Mouse (Mus musculus) kidney, embryonic 16.5 days (tissue): Measurements from ENCODE around the gene Rufy3. TPM values are rescaled to one million over a fixed set of nuclear protein-coding genes. Genes with fewer than 3 reads are reported as not detected.

Experiments used
- ATAC-seq: fragments of 200-750 bp; cut with Nextera tagmentation; 2 replicates; pipeline ENCODE4 v1.8.0; 2017; ENCODE audit warnings: moderate TSS enrichment; ENCODE audit not compliant: low FRiP score, low TSS enrichment
- H3K27ac ChIP-seq: fragments of 300-500 bp; sonication (generic); 2 replicates; pipeline ENCODE4 v1.5.1; 2014; ENCODE audit warnings: low read length
- H3K27me3 ChIP-seq: fragments of 300-500 bp; sonication (generic); 2 replicates; pipeline ENCODE4 v1.6.1; 2014; ENCODE audit warnings: low read length, control low read depth, mixed read lengths; ENCODE audit not compliant: insufficient read depth
- H3K36me3 ChIP-seq: fragments of 300-500 bp; sonication (generic); 2 replicates; pipeline ENCODE4 v1.6.1; 2014; ENCODE audit warnings: low read length, control low read depth, mixed read lengths; ENCODE audit not compliant: insufficient read depth
- H3K4me1 ChIP-seq: fragments of 300-500 bp; sonication (generic); 2 replicates; pipeline ENCODE4 v1.6.1; 2014; ENCODE audit warnings: low read length, control low read depth, mixed read lengths; ENCODE audit not compliant: insufficient read depth
- H3K4me2 ChIP-seq: fragments of 300-500 bp; sonication (generic); replicated peaks from 2 replicates; pipeline ENCODE4 v1.6.1; 2014; ENCODE audit warnings: low read depth, low read length
- H3K4me3 ChIP-seq: fragments of 300-500 bp; sonication (generic); 2 replicates; pipeline ENCODE4 v1.5.1; 2014; ENCODE audit warnings: mild to moderate bottlenecking, low read length
- H3K9ac ChIP-seq: fragments of 300-500 bp; sonication (generic); replicated peaks from 2 replicates; pipeline ENCODE4 v1.6.1; 2014; ENCODE audit warnings: low read length
- H3K9me3 ChIP-seq: fragments of 300-500 bp; sonication (generic); 2 replicates; pipeline ENCODE4 v1.6.1; 2016; ENCODE audit warnings: low read length, control low read depth
- WGBS: fragments of 180-500 bp; shearing (Covaris S2); extraction: QIAGEN DNeasy Blood & Tissue Kit; methylation state at CpG from one replicate; pipeline ENCODE4 v1.1.7; 2014; 5-methylcytosine and 5-hydroxymethylcytosine counted together
- polyA plus RNA-seq: library from polyadenylated mRNA; unstranded; fragments of >200 nt; fragmentation: Nextera tagmentation; extraction: Ambion mirVana; gene quantifications from 2 replicates; pipeline ENCODE4 v1.2.1, GENCODE M21; 2015

The Rufy3 gene
- polyA plus RNA-seq, 1 experiment from 2014 or later, result 15.3 TPM

DNA sequence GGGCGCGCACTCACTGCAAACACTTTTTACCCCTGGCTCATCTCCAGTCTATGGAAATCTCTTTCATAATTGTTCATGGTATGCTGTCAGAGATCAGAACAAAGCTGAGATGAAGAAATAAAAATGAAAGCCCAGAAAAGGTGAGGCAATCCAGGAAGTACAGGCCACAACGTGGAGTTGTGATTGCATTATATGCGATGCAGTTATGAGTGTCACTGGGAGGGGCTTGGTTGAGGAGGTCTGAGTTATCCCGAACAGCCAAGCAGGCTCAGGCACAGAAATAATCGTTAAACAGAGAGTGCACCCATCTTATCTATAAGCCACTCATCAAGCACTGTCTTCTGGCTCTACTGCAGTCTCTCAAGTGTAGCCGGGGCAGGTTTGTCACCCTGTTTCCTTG lies 114.1 kb downstream of the Rufy3 start:
- no peak overlapping the region for H3K4me2 ChIP-seq
- ATAC-seq, result no peak
- peaks cover 4% of the 10 kb centered on the region; the same call in 1 of the 2 replicates for H3K27me3 ChIP-seq
- no peak overlapping the region for H3K4me3 ChIP-seq
- no peaks in the 10 kb centered on the region for H3K36me3 ChIP-seq
- peaks cover 7% of the 10 kb centered on the region for H3K4me1 ChIP-seq
- H3K9ac ChIP-seq, result no peak overlapping the region
- H3K27ac ChIP-seq, result no peak overlapping the region
- 45% methylated on average over 7 of the region's 7 CpGs for WGBS
- H3K9me3 ChIP-seq, result no peaks in the 10 kb centered on the region

- H3K4me2 ChIP-seq, result no peak overlapping the region
Measured at GRCm38 (mm10) chr5:88679341-88679740, 114.5 kb downstream of the Rufy3 start.

GRCm38 (mm10) chr5:88680567-88680966 lies 115.7 kb downstream of the Rufy3 start:
- no peak for ATAC-seq
- Histone ChIP-seq H3K4me2 (no peak overlapping the region), H3K9me3 (no peaks in the 10 kb centered on the region), H3K36me3 (no peaks in the 10 kb centered on the region), H3K27ac (no peak overlapping the region), H3K27me3 (peaks cover 12% of the 10 kb centered on the region), H3K4me3 (no peak overlapping the region), H3K9ac (no peak overlapping the region), H3K4me1 (no peaks in the 10 kb centered on the region)
- 78% methylated on average over 6 of the region's 6 CpGs for WGBS

More at GRCm38 (mm10) chr5:88679341-88679740, 114.5 kb downstream of the Rufy3 start:
- Histone ChIP-seq H3K27me3 (peaks cover 4% of the 10 kb centered on the region; the same call in 1 of the 2 replicates), H3K9ac (no peak overlapping the region), H3K27ac (no peak overlapping the region), H3K4me3 (no peak overlapping the region), H3K9me3 (no peaks in the 10 kb centered on the region), H3K36me3 (no peaks in the 10 kb centered on the region), H3K4me1 (peaks cover 4% of the 10 kb centered on the region)
- WGBS, result 11% methylated on average over 6 of the region's 6 CpGs
- ATAC-seq, result no peak

DNA sequence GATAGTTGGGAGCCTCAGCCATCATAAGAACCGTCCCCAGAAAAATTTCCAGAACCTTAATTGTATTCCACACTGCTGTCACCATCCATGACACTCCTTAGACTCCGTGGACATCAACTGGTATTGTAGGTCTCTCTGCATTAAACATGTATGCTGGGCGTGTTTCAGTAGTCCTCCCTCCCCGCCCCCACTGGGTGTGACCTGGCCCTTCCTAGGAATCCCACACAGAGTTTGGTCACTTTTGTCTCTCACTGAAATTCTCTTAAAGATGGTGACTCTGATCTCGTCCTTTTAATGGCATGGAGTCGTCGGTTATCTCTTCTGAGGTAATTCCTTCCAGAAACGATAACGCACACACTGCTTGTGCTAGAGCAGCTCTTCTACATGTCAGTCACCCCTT lies 118.9 kb downstream of the Rufy3 start:
- Histone ChIP-seq H3K9ac (no peak overlapping the region), H3K9me3 (no peaks in the 10 kb centered on the region), H3K4me2 (no peak overlapping the region), H3K27ac (no peak overlapping the region), H3K4me3 (no peak overlapping the region), H3K4me1 (no peaks in the 10 kb centered on the region), H3K27me3 (peaks cover 20% of the 10 kb centered on the region), H3K36me3 (no peaks in the 10 kb centered on the region)
- no peak for ATAC-seq
- WGBS, result 59% methylated on average over 9 of the region's 9 CpGs

DNA sequence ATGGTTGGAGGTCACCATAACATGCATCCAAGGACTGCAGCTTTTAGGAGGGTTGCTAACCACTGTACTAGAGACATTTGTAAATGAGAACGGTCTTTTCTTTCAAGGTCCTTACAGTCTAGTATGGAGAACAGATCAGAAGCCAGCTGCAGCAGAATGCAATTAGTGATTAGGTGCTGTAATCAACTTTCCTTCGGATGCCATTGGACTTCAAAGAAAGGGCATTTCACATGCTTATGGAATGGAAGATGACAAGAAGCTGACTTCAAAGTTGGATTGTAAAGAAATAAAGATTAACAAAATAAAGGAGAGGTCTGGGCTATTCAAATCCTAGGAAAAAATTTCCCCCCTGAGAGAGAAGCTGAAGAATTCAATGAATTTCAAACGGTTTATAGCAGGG lies 119.4 kb downstream of the Rufy3 start:
- Histone ChIP-seq H3K36me3 (no peaks in the 10 kb centered on the region), H3K9ac (no peak overlapping the region), H3K4me3 (no peak overlapping the region), H3K4me1 (no peaks in the 10 kb centered on the region), H3K27me3 (peaks cover 20% of the 10 kb centered on the region), H3K27ac (no peak overlapping the region), H3K9me3 (no peaks in the 10 kb centered on the region), H3K4me2 (no peak overlapping the region)
- ATAC-seq, result no peak
- 4% methylated on average over 3 of the region's 3 CpGs for WGBS

- Histone ChIP-seq H3K27ac (no peak overlapping the region), H3K4me2 (no peak overlapping the region), H3K9ac (no peak overlapping the region), H3K4me1 (no peaks in the 10 kb centered on the region), H3K9me3 (no peaks in the 10 kb centered on the region), H3K36me3 (no peaks in the 10 kb centered on the region), H3K4me3 (no peak overlapping the region), H3K27me3 (peaks cover 20% of the 10 kb centered on the region)
- WGBS, result 10% methylated on average over 6 of the region's 6 CpGs
- ATAC-seq, result no peak
Measured at GRCm38 (mm10) chr5:88685306-88685705, 120.5 kb downstream of the Rufy3 start.

DNA sequence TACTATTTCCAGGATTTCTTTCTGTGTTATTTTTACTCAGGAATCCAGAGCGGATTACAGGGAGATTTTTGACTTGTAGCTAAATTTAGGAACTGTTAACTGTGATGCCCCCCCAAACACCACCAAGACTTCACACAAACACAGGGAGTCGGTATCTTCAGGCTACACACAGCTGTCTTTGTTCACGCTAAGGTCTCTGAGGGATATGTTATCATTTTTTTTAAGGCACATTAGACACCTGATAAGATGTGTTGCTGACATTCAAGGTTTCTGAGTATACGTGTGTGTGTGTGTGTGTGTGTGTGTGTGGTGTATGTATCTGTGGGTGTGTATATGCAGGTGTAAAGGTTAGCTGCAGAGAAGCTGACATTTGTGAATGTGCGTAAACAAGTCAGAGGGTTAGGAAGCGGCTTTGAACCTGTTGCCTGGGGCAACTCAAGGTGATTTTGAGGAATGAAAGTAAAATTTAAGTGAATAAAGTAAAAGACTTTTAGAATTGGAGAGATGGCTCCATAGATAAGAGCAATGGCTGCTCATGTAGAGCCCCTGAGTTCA lies 121.0 kb downstream of the Rufy3 start:
- H3K27ac ChIP-seq, result no peak overlapping the region
- H3K36me3 ChIP-seq, result no peaks in the 10 kb centered on the region
- no peaks in the 10 kb centered on the region for H3K4me1 ChIP-seq
- 63% methylated on average over 6 of the region's 6 CpGs for WGBS
- H3K4me3 ChIP-seq, result no peak overlapping the region
- ATAC-seq, result no peak
- no peak overlapping the region for H3K9ac ChIP-seq
- no peaks in the 10 kb centered on the region for H3K9me3 ChIP-seq
- H3K4me2 ChIP-seq, result no peak overlapping the region
- H3K27me3 ChIP-seq, result peaks cover 20% of the 10 kb centered on the region

- 78% methylated on average over 8 of the region's 8 CpGs for WGBS
- Histone ChIP-seq H3K4me2 (no peak overlapping the region), H3K9me3 (no peaks in the 10 kb centered on the region), H3K27ac (no peak overlapping the region), H3K36me3 (no peaks in the 10 kb centered on the region), H3K27me3 (peaks cover 20% of the 10 kb centered on the region), H3K4me3 (no peak overlapping the region), H3K4me1 (no peaks in the 10 kb centered on the region), H3K9ac (no peak overlapping the region)
- ATAC-seq, result no peak
Measured at GRCm38 (mm10) chr5:88687996-88688406, 123.2 kb downstream of the Rufy3 start.

- Histone ChIP-seq H3K27ac (no peak overlapping the region), H3K9ac (no peak overlapping the region), H3K36me3 (no peaks in the 10 kb centered on the region), H3K4me2 (no peak overlapping the region), H3K4me1 (no peaks in the 10 kb centered on the region), H3K4me3 (no peak overlapping the region), H3K9me3 (no peaks in the 10 kb centered on the region), H3K27me3 (peaks cover 18% of the 10 kb centered on the region)
- WGBS, result 70% methylated on average over 15 of the region's 15 CpGs
- ATAC-seq, result no peak
Measured at GRCm38 (mm10) chr5:88688583-88689187, 123.8 kb downstream of the Rufy3 start.

DNA sequence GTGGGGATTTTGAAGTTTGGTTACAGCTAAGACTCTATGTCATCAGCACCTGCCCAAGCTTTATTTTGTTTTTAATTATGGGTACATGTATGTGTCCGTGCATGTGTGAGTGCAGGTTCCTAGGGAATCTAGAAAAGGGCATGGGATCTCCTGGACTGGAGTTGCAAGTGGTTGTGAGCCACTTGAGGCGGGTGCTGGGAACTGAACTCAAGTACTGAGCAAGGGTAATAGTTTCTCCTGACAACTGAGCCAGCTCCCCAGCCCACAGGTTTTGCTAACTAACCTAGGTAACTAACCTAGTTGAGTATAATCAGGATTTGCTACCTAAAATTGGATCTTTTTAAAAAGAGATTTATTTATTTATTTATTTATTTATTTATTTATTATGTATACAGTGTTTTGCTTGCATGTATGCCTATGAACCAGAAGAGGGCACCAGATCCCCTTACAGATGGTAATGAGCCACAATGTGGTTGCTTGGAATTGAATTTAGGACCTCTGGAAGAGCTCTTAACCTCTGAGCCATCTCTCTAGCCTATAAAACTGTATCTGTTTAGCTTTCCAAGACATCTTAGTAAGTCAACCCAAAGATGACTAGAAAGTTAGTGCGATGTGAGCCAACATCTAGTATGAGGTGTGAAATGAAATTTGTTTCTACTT lies 124.6 kb downstream of the Rufy3 start:
- ATAC-seq, result peak; percentile 63; the same call in 1 of the 2 replicates
- 77% methylated on average over 3 of the region's 3 CpGs for WGBS

More for the DNA sequence above, 124.6 kb downstream of the Rufy3 start:
- H3K9ac ChIP-seq, result no peak overlapping the region
- H3K4me2 ChIP-seq, result no peak overlapping the region
- H3K4me1 ChIP-seq, result no peaks in the 10 kb centered on the region
- H3K4me3 ChIP-seq, result no peak overlapping the region
- no peaks in the 10 kb centered on the region for H3K9me3 ChIP-seq
- peaks cover 15% of the 10 kb centered on the region for H3K27me3 ChIP-seq
- no peak overlapping the region for H3K27ac ChIP-seq
- no peaks in the 10 kb centered on the region for H3K36me3 ChIP-seq
